Mouse (Mus musculus) embryonic facial prominence, embryonic 15.5 days (tissue): ENCODE results near the gene Prkch. TPM values are rescaled to one million over a fixed set of nuclear protein-coding genes. Genes with fewer than 3 reads are reported as not detected.

Experiments
- ATAC-seq: fragments of 200-750 bp; cut with Nextera tagmentation; 2 replicates; pipeline ENCODE4 v1.8.0; 2017; ENCODE audit warnings: low read depth, moderate TSS enrichment; ENCODE audit not compliant: insufficient number of reproducible peaks, low FRiP score, low TSS enrichment
- H3K27ac ChIP-seq: fragments of 300-500 bp; sonication (generic); replicated peaks from 2 replicates; pipeline ENCODE4 v1.5.1; 2015; ENCODE audit warnings: mild to moderate bottlenecking, inconsistent platforms
- H3K27me3 ChIP-seq: fragments of 300-500 bp; sonication (generic); 2 replicates; pipeline ENCODE4 v1.6.1; 2015; ENCODE audit warnings: inconsistent platforms
- H3K36me3 ChIP-seq: fragments of 300-500 bp; sonication (generic); 2 replicates; pipeline ENCODE4 v1.6.1; 2015; ENCODE audit warnings: mild to moderate bottlenecking, inconsistent platforms
- H3K4me1 ChIP-seq: fragments of 300-500 bp; sonication (generic); 2 replicates; pipeline ENCODE4 v1.6.1; 2015; ENCODE audit warnings: inconsistent platforms
- H3K4me2 ChIP-seq: fragments of 300-500 bp; sonication (generic); replicated peaks from 2 replicates; pipeline ENCODE4 v1.6.1; 2015; ENCODE audit warnings: mild to moderate bottlenecking, inconsistent platforms
- H3K4me3 ChIP-seq: fragments of 300-500 bp; sonication (generic); replicated peaks from 2 replicates; pipeline ENCODE4 v1.5.1; 2015; ENCODE audit warnings: mild to moderate bottlenecking, inconsistent platforms
- H3K9ac ChIP-seq: fragments of 300-500 bp; sonication (generic); 2 replicates; pipeline ENCODE4 v1.6.1; 2015; ENCODE audit warnings: inconsistent platforms
- H3K9me3 ChIP-seq: fragments of 300-500 bp; sonication (generic); replicated peaks from 2 replicates; pipeline ENCODE4 v1.6.1; 2016; ENCODE audit warnings: inconsistent platforms
- WGBS: fragments of 180-500 bp; shearing (Covaris S2); methylation state at CpG from one replicate; pipeline ENCODE4 v1.1.7; 2015; 5-methylcytosine and 5-hydroxymethylcytosine counted together
- polyA plus RNA-seq: library from polyadenylated mRNA; unstranded; fragments of >200 nt; fragmentation: Nextera tagmentation; extraction: Ambion mirVana; gene quantifications from 2 replicates; pipeline ENCODE4 v1.2.1, GENCODE M21; 2015

The Prkch gene
- polyA plus RNA-seq, 1 experiment from 2014 or later, result 21.0 TPM

- Histone ChIP-seq H3K27me3 (no peaks in the 10 kb centered on the region), H3K36me3 (no peaks in the 10 kb centered on the region), H3K27ac (no peak overlapping the region), H3K4me3 (no peak overlapping the region), H3K4me2 (no peak overlapping the region), H3K9me3 (no peaks in the 10 kb centered on the region), H3K9ac (no peak overlapping the region), H3K4me1 (0 out of 2 replicates have a peak, but pooled peaks cover 3% of the 10 kb centered on the region)
- ATAC-seq, result no peak
- 64% methylated on average over 6 of the region's 6 CpGs for WGBS
These were observed 177.4 kb downstream of the Prkch start for GRCm38 (mm10) chr12:73762001-73762400.

GRCm38 (mm10) chr12:73762762-73763161, 178.2 kb downstream of the Prkch start:
- Histone ChIP-seq H3K4me3 (no peak overlapping the region), H3K9me3 (no peaks in the 10 kb centered on the region)
- ATAC-seq, result no peak

GRCm38 (mm10) chr12:73764649-73765525, 180.3 kb downstream of the Prkch start:
- H3K4me3 ChIP-seq, result no peak overlapping the region
- no peaks in the 10 kb centered on the region for H3K9me3 ChIP-seq
- H3K4me2 ChIP-seq, result no peak overlapping the region
- 0 out of 2 replicates have a peak, but pooled peaks cover 3% of the 10 kb centered on the region for H3K4me1 ChIP-seq
- peak overlapping the region; percentile 48; the same call in 1 of the 2 replicates for H3K27ac ChIP-seq
- no peak overlapping the region for H3K9ac ChIP-seq
- ATAC-seq, result peak; percentile 60
- H3K27me3 ChIP-seq, result no peaks in the 10 kb centered on the region
- WGBS, result 53% methylated on average over 15 of the region's 15 CpGs
- H3K36me3 ChIP-seq, result no peaks in the 10 kb centered on the region

More at GRCm38 (mm10) chr12:73762762-73763161, 178.2 kb downstream of the Prkch start:
- H3K27me3 ChIP-seq, result no peaks in the 10 kb centered on the region
- no peaks in the 10 kb centered on the region for H3K36me3 ChIP-seq
- no peak overlapping the region for H3K4me2 ChIP-seq
- 68% methylated on average over 3 of the region's 3 CpGs for WGBS
- no peak overlapping the region for H3K27ac ChIP-seq
- H3K4me1 ChIP-seq, result 0 out of 2 replicates have a peak, but pooled peaks cover 3% of the 10 kb centered on the region
- no peak overlapping the region for H3K9ac ChIP-seq

- Histone ChIP-seq H3K27ac (no peak overlapping the region), H3K4me3 (no peak overlapping the region), H3K4me2 (no peak overlapping the region), H3K9me3 (no peaks in the 10 kb centered on the region), H3K9ac (no peak overlapping the region), H3K36me3 (no peaks in the 10 kb centered on the region), H3K4me1 (peaks cover 3% of the 10 kb centered on the region; the same call in 1 of the 2 replicates), H3K27me3 (no peaks in the 10 kb centered on the region)
- no peak for ATAC-seq
- WGBS, result 85% methylated on average over 8 of the region's 8 CpGs
These were observed 181.6 kb downstream of the Prkch start for GRCm38 (mm10) chr12:73766152-73766551.

GRCm38 (mm10) chr12:73768788-73769187, 184.2 kb downstream of the Prkch start:
- peaks cover 3% of the 10 kb centered on the region; the same call in 1 of the 2 replicates for H3K4me1 ChIP-seq
- H3K9me3 ChIP-seq, result no peaks in the 10 kb centered on the region
- no peaks in the 10 kb centered on the region for H3K27me3 ChIP-seq
- H3K9ac ChIP-seq, result no peak overlapping the region
- no peak overlapping the region for H3K4me2 ChIP-seq
- H3K4me3 ChIP-seq, result no peak overlapping the region
- no peak for ATAC-seq
- WGBS, result 74% methylated on average over 5 of the region's 5 CpGs
- H3K27ac ChIP-seq, result no peak overlapping the region
- H3K36me3 ChIP-seq, result no peaks in the 10 kb centered on the region

- H3K27me3 ChIP-seq, result no peaks in the 10 kb centered on the region
- no peak overlapping the region for H3K4me2 ChIP-seq
- no peaks in the 10 kb centered on the region for H3K9me3 ChIP-seq
- H3K4me3 ChIP-seq, result no peak overlapping the region
- no peaks in the 10 kb centered on the region for H3K36me3 ChIP-seq
- 91% methylated on average over 6 of the region's 6 CpGs for WGBS
- no peak for ATAC-seq
- H3K4me1 ChIP-seq, result peaks cover 3% of the 10 kb centered on the region; the same call in 1 of the 2 replicates
- H3K27ac ChIP-seq, result no peak overlapping the region
- no peak overlapping the region for H3K9ac ChIP-seq
These were observed 184.9 kb downstream of the Prkch start for GRCm38 (mm10) chr12:73769536-73769935.

GRCm38 (mm10) chr12:73770771-73771170, 186.2 kb downstream of the Prkch start:
- no peaks in the 10 kb centered on the region; the same call in 1 of the 2 replicates for H3K4me1 ChIP-seq
- no peak overlapping the region for H3K9ac ChIP-seq
- 45% methylated on average over 1 of the region's 1 CpGs for WGBS
- no peaks in the 10 kb centered on the region for H3K27me3 ChIP-seq
- H3K4me3 ChIP-seq, result no peak overlapping the region
- H3K36me3 ChIP-seq, result no peaks in the 10 kb centered on the region
- H3K27ac ChIP-seq, result no peak overlapping the region
- ATAC-seq, result no peak; the same call in 1 of the 2 replicates
- no peak overlapping the region for H3K4me2 ChIP-seq
- no peaks in the 10 kb centered on the region for H3K9me3 ChIP-seq

- 77% methylated on average over 7 of the region's 7 CpGs for WGBS
- peaks cover 5% of the 10 kb centered on the region; the same call in 1 of the 2 replicates for H3K4me1 ChIP-seq
- 0 out of 2 replicates have a peak, but pooled peaks cover 5% of the 10 kb centered on the region for H3K36me3 ChIP-seq
- H3K27me3 ChIP-seq, result no peaks in the 10 kb centered on the region
- peak overlapping the region; percentile 36; the same call in 1 of the 2 replicates for H3K27ac ChIP-seq
- H3K9ac ChIP-seq, result no peak overlapping the region
- ATAC-seq, result no peak
- H3K4me2 ChIP-seq, result no peak overlapping the region
- H3K4me3 ChIP-seq, result no peak overlapping the region
- no peaks in the 10 kb centered on the region for H3K9me3 ChIP-seq
These were observed 190.3 kb downstream of the Prkch start for GRCm38 (mm10) chr12:73774793-73775385.

- Histone ChIP-seq H3K36me3 (0 out of 2 replicates have a peak, but pooled peaks cover 5% of the 10 kb centered on the region), H3K4me3 (no peak overlapping the region), H3K9ac (no peak overlapping the region), H3K4me2 (no peak overlapping the region), H3K4me1 (peaks cover 5% of the 10 kb centered on the region; the same call in 1 of the 2 replicates), H3K27ac (no peak overlapping the region), H3K9me3 (no peaks in the 10 kb centered on the region), H3K27me3 (no peaks in the 10 kb centered on the region)
- ATAC-seq, result no peak
- 81% methylated on average over 6 of the region's 6 CpGs for WGBS
These were observed 191.9 kb downstream of the Prkch start for GRCm38 (mm10) chr12:73776401-73776945.

- H3K27me3 ChIP-seq, result no peaks in the 10 kb centered on the region
- no peak overlapping the region for H3K4me3 ChIP-seq
- peaks cover 5% of the 10 kb centered on the region; the same call in 1 of the 2 replicates for H3K4me1 ChIP-seq
- H3K9me3 ChIP-seq, result no peaks in the 10 kb centered on the region
- 0 out of 2 replicates have a peak, but pooled peaks cover 5% of the 10 kb centered on the region for H3K36me3 ChIP-seq
- ATAC-seq, result no peak
- H3K27ac ChIP-seq, result no peak overlapping the region
- WGBS, result 92% methylated on average over 11 of the region's 11 CpGs
- H3K9ac ChIP-seq, result no peak overlapping the region
- H3K4me2 ChIP-seq, result no peak overlapping the region
These were observed 193.1 kb downstream of the Prkch start for GRCm38 (mm10) chr12:73777673-73778072.
